Mouse (Mus musculus): ENCODE data around the gene Ramac. TPM values are rescaled to one million over a fixed set of nuclear protein-coding genes. Genes with fewer than 3 reads are reported as not detected.

Ramac gene
- polyA plus RNA-seq, 1 experiment from 2014 or later, result 151 TPM

DNA sequence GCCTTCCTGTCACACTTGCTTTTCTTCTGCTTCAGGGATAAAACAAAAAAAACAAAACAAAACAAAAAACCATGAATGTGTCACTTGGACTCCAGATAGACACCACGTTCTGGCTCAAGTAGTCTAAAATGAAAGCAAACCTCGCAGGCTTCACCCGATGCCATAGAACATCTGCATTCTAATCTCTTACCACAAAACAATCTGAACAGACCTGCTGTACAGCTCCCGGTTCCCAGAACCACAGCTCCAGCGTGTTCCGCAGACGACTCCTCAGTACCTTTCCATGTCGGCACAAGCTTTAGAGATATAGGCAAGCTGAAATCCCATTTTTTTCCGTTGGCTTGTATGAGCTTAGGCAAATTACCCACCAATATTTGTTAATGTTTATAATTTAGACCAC, 32.9 kb upstream of the Ramac start:
- H3K36me3 ChIP-seq (replicated peaks; ENCODE audit: control insufficient read depth, insufficient read depth, low read depth, low read length), result no peaks in the 10 kb centered on the region
- WGBS, result 90% methylated on average over 9 of the region's 9 CpGs
- H3K27ac ChIP-seq (replicated peaks; ENCODE audit: low read depth, low read length), result no peak overlapping the region
- H3K4me1 ChIP-seq (ENCODE audit: control insufficient read depth, insufficient read depth, low read length), result no peaks in the 10 kb centered on the region
- no peaks in the 10 kb centered on the region for H3K9me3 ChIP-seq (replicated peaks; ENCODE audit: control insufficient read depth, low read length)
- no peak overlapping the region for H3K4me2 ChIP-seq (ENCODE audit: low read depth, low read length)
- no peak overlapping the region for H3K4me3 ChIP-seq (ENCODE audit: low read depth, low read length)
- no peaks in the 10 kb centered on the region for H3K27me3 ChIP-seq (ENCODE audit: control insufficient read depth, insufficient read depth, low read length)
- DNase-seq (ENCODE audit: low spot score) (no peak), ATAC-seq (replicated peaks; ENCODE audit: insufficient number of reproducible peaks, low FRiP score, low TSS enrichment, low read depth) (no peak)
- H3K9ac ChIP-seq (replicated peaks; ENCODE audit: low read length), result no peak overlapping the region

- no peak overlapping the region for H3K4me2 ChIP-seq (ENCODE audit: low read depth, low read length)
- DNase-seq (ENCODE audit: low spot score) (no peak), ATAC-seq (replicated peaks; ENCODE audit: insufficient number of reproducible peaks, low FRiP score, low TSS enrichment, low read depth) (no peak)
- no peaks in the 10 kb centered on the region for H3K4me1 ChIP-seq (ENCODE audit: control insufficient read depth, insufficient read depth, low read length)
- H3K27me3 ChIP-seq (ENCODE audit: control insufficient read depth, insufficient read depth, low read length), result no peaks in the 10 kb centered on the region
- 81% methylated on average over 6 of the region's 6 CpGs for WGBS
- H3K36me3 ChIP-seq (replicated peaks; ENCODE audit: control insufficient read depth, insufficient read depth, low read depth, low read length), result no peaks in the 10 kb centered on the region
- no peak overlapping the region for H3K9ac ChIP-seq (replicated peaks; ENCODE audit: low read length)
- H3K27ac ChIP-seq (replicated peaks; ENCODE audit: low read depth, low read length), result no peak overlapping the region
- no peaks in the 10 kb centered on the region for H3K9me3 ChIP-seq (replicated peaks; ENCODE audit: control insufficient read depth, low read length)
- H3K4me3 ChIP-seq (ENCODE audit: low read depth, low read length), result no peak overlapping the region
Observed at GRCm38 (mm10) chr7:81731181-81731651, 31.5 kb upstream of the Ramac start.

DNA sequence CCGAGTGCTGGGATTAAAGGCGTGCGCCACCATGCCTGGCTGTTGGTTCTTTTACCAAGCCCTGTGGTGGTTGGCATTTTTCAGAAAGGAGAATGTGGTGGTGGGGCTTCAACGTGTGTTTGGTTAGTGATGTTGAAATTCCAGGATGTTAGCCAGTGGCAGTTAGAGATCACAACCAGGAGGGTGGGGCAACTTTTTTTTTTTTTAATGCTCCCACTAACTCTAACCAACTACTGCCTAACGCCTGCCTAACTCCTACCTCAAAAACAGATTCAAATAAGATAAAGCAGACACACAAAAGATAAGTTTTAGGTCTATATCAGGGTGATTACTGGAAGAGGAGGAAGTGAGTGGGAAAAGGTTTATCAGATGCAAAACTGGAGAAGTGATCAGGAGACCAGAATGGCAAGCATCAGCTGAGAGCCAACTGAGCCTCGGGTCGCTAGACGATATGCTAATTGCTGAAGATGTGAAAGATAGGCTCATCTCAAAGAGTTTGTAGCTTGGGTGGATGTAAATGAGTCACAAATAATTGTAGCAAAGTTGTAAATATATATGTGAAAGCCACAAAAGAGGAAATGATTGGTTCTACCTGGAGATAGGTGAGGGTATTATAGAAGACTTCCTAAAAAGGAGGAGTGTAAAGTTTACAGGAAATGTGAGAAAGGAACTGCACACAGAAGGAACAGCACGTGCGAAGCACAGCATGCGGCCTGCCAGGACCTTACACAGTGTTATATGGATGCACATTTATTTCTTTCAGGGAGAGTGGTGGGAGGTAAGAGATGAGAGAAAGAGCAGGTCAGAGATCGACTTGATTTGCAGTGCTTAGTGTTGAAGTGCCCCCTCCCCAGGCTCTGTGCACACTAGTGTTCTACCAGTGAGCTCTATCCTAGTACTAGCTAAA, 30.3 kb upstream of the Ramac start:
- Histone ChIP-seq H3K4me3 (ENCODE audit: low read depth, low read length) (no peak overlapping the region), H3K27me3 (ENCODE audit: control insufficient read depth, insufficient read depth, low read length) (no peaks in the 10 kb centered on the region), H3K9me3 (replicated peaks; ENCODE audit: control insufficient read depth, low read length) (no peaks in the 10 kb centered on the region), H3K27ac (replicated peaks; ENCODE audit: low read depth, low read length) (no peak overlapping the region), H3K4me2 (ENCODE audit: low read depth, low read length) (no peak overlapping the region), H3K9ac (replicated peaks; ENCODE audit: low read length) (no peak overlapping the region), H3K36me3 (replicated peaks; ENCODE audit: control insufficient read depth, insufficient read depth, low read depth, low read length) (no peaks in the 10 kb centered on the region), H3K4me1 (ENCODE audit: control insufficient read depth, insufficient read depth, low read length) (no peaks in the 10 kb centered on the region)
- WGBS, result 88% methylated on average over 12 of the region's 12 CpGs
- no peak for ATAC-seq (replicated peaks; ENCODE audit: insufficient number of reproducible peaks, low FRiP score, low TSS enrichment, low read depth)
- no peak for DNase-seq (ENCODE audit: low spot score)

DNA sequence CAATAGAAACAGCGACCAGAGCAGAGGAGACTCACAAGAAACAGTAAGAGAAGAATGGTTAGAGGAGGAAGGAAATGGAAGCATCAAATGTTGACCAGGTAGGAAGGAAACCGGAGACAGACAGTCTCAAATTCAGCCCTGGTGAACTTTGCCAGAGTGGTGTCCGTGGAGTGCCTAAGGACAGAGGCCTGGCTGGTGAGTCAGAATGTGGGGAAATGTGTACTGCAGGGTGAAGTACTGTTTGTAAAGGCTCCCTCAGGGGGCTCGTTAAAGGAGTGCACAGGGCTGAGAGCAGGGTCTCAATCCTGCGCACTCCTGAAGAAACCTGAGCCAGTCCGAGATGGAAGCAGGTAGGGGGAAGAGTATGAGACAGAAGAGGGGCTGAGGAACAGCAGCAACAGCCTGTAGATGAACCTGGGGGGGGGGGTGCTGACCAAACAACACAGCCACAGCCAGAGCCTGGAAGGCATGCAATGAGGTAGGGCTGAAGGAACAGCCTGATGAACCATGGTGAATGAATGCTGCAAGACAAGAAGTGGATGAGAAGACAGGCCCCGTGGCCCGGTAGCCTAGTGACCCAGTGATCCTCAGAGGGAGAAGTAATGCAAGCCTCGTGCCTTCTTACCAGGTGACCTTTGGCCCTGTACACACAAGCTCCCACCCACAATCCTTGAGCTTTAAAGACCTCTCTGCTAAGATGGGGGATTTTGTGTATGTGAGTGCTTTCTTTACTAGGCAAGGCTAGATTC, 27.3 kb upstream of the Ramac start:
- H3K9me3 ChIP-seq (replicated peaks; ENCODE audit: control insufficient read depth, low read length), result no peaks in the 10 kb centered on the region
- no peak overlapping the region for H3K9ac ChIP-seq (replicated peaks; ENCODE audit: low read length)
- no peaks in the 10 kb centered on the region for H3K4me1 ChIP-seq (ENCODE audit: control insufficient read depth, insufficient read depth, low read length)
- DNase-seq (ENCODE audit: low spot score) (no peak), ATAC-seq (replicated peaks; ENCODE audit: insufficient number of reproducible peaks, low FRiP score, low TSS enrichment, low read depth) (no peak)
- no peaks in the 10 kb centered on the region for H3K27me3 ChIP-seq (ENCODE audit: control insufficient read depth, insufficient read depth, low read length)
- no peak overlapping the region for H3K27ac ChIP-seq (replicated peaks; ENCODE audit: low read depth, low read length)
- H3K4me2 ChIP-seq (ENCODE audit: low read depth, low read length), result no peak overlapping the region
- WGBS, result 61% methylated on average over 9 of the region's 9 CpGs
- no peak overlapping the region for H3K4me3 ChIP-seq (ENCODE audit: low read depth, low read length)
- no peaks in the 10 kb centered on the region for H3K36me3 ChIP-seq (replicated peaks; ENCODE audit: control insufficient read depth, insufficient read depth, low read depth, low read length)

DNA sequence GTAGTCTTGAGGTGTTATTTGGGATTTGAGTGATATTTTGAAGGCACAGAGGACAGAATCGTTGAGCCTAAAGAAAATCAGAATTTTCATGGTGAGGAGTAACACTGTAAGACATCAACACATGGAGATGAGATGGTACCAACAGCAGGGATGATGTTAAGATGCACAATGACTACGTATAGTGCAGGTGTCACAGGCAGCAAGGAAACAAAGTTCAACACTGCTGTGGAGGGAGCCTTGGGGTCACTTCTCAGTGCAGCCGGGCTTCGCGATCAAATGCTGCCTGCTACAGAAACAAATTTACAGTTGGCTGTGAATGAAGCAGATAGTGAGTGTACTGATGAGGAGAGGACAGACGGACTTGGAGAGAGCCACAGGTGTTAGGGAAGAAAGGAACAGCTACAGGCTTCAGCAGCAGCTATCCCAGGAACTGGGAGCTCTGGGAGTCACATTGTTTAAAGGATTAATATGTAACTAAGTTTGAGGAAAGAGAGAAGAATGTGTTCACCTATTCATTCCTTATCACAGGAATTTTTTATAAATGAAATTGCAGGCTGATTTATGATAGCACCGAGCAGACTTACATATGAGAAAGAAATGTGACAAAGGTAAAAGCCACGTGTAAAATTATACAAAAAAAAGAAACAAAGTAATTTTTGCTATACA, 23.9 kb upstream of the Ramac start:
- H3K9ac ChIP-seq (replicated peaks; ENCODE audit: low read length), result no peak overlapping the region
- ATAC-seq (replicated peaks; ENCODE audit: insufficient number of reproducible peaks, low FRiP score, low TSS enrichment, low read depth) (no peak), DNase-seq (ENCODE audit: low spot score) (no peak)
- H3K27me3 ChIP-seq (ENCODE audit: control insufficient read depth, insufficient read depth, low read length), result no peaks in the 10 kb centered on the region
- H3K4me2 ChIP-seq (ENCODE audit: low read depth, low read length), result no peak overlapping the region
- no peaks in the 10 kb centered on the region for H3K4me1 ChIP-seq (ENCODE audit: control insufficient read depth, insufficient read depth, low read length)
- no peak overlapping the region for H3K4me3 ChIP-seq (ENCODE audit: low read depth, low read length)
- 82% methylated on average over 8 of the region's 8 CpGs for WGBS
- no peaks in the 10 kb centered on the region for H3K36me3 ChIP-seq (replicated peaks; ENCODE audit: control insufficient read depth, insufficient read depth, low read depth, low read length)
- no peak overlapping the region for H3K27ac ChIP-seq (replicated peaks; ENCODE audit: low read depth, low read length)
- no peaks in the 10 kb centered on the region for H3K9me3 ChIP-seq (replicated peaks; ENCODE audit: control insufficient read depth, low read length)

DNA sequence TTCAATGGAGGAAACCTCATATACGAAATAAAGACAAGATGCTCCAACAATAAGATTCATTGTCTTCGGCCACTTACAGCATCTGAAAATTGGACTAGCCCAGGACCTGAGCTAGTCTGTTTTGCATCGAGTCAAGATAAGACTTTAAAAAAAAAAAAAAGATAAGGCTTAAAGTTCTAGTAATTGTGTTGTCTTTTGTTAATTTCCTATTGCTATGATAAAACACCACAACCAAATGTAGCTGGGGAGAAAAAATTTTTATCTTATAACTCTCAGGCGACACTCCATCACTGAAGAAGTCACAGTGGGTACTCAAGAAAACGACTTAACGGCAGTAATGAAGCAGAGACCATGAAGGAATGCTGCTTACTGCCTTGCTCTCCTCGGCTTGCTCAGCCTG, 22.7 kb upstream of the Ramac start:
- Histone ChIP-seq H3K9ac (replicated peaks; ENCODE audit: low read length) (no peak overlapping the region), H3K27ac (replicated peaks; ENCODE audit: low read depth, low read length) (no peak overlapping the region), H3K4me3 (ENCODE audit: low read depth, low read length) (no peak overlapping the region), H3K27me3 (ENCODE audit: control insufficient read depth, insufficient read depth, low read length) (no peaks in the 10 kb centered on the region), H3K4me1 (ENCODE audit: control insufficient read depth, insufficient read depth, low read length) (no peaks in the 10 kb centered on the region), H3K36me3 (replicated peaks; ENCODE audit: control insufficient read depth, insufficient read depth, low read depth, low read length) (no peaks in the 10 kb centered on the region), H3K4me2 (ENCODE audit: low read depth, low read length) (no peak overlapping the region), H3K9me3 (replicated peaks; ENCODE audit: control insufficient read depth, low read length) (no peaks in the 10 kb centered on the region)
- DNase-seq (ENCODE audit: low spot score), result no peak
- WGBS, result 92% methylated on average over 7 of the region's 7 CpGs
- no peak for ATAC-seq (replicated peaks; ENCODE audit: insufficient number of reproducible peaks, low FRiP score, low TSS enrichment, low read depth)

DNA sequence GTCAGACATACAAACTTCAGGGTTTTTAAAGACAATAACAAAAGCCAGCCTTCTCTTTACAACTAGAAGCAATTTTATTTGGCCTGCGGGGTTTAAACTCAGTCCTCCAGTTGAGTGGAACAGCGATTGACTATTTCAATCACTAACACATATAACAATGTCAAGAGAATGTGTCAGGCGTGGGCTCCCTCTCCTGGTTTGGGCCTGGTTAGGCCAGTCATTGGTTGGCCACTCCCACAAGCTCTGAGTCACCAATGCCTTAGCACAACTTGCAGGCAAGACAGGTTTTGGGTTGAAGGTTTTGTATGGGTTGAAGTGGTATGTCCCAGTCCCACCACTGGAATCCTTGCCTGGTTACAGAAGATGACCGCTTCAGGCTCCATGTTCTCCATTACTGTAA, 18.6 kb upstream of the Ramac start:
- Histone ChIP-seq H3K4me2 (ENCODE audit: low read depth, low read length) (no peak overlapping the region), H3K9me3 (replicated peaks; ENCODE audit: control insufficient read depth, low read length) (no peaks in the 10 kb centered on the region), H3K36me3 (replicated peaks; ENCODE audit: control insufficient read depth, insufficient read depth, low read depth, low read length) (no peaks in the 10 kb centered on the region), H3K4me1 (ENCODE audit: control insufficient read depth, insufficient read depth, low read length) (no peaks in the 10 kb centered on the region), H3K9ac (replicated peaks; ENCODE audit: low read length) (no peak overlapping the region), H3K4me3 (ENCODE audit: low read depth, low read length) (no peak overlapping the region), H3K27ac (replicated peaks; ENCODE audit: low read depth, low read length) (no peak overlapping the region), H3K27me3 (ENCODE audit: control insufficient read depth, insufficient read depth, low read length) (no peaks in the 10 kb centered on the region)
- ATAC-seq (replicated peaks; ENCODE audit: insufficient number of reproducible peaks, low FRiP score, low TSS enrichment, low read depth) (no peak), DNase-seq (ENCODE audit: low spot score) (peak; percentile 30)
- WGBS, result 75% methylated on average over 4 of the region's 4 CpGs
